Mouse (Mus musculus) liver, embryonic 15.5 days (tissue): ENCODE results near the gene Tvp23b. TPM values are rescaled to one million over a fixed set of nuclear protein-coding genes. Genes with fewer than 3 reads are reported as not detected.

ENCODE experiments used
- ATAC-seq: fragments of 200-750 bp; cut with Nextera tagmentation; 2 replicates; pipeline ENCODE4 v1.8.0; 2017; ENCODE audit warnings: moderate number of reproducible peaks, mild to moderate bottlenecking, moderate library complexity; ENCODE audit not compliant: insufficient read depth
- H3K27ac ChIP-seq: fragments of 300-500 bp; sonication (generic); replicated peaks from 2 replicates; pipeline ENCODE4 v1.5.1; 2015; ENCODE audit warnings: mild to moderate bottlenecking, inconsistent platforms
- H3K27me3 ChIP-seq: fragments of 300-500 bp; sonication (generic); 2 replicates; pipeline ENCODE4 v1.6.1; 2015; ENCODE audit warnings: mild to moderate bottlenecking, inconsistent platforms
- H3K36me3 ChIP-seq: fragments of 300-500 bp; sonication (generic); replicated peaks from 2 replicates; pipeline ENCODE4 v1.6.1; 2015; ENCODE audit warnings: moderate library complexity, mild to moderate bottlenecking, inconsistent platforms
- H3K4me1 ChIP-seq: fragments of 300-500 bp; sonication (generic); replicated peaks from 2 replicates; pipeline ENCODE4 v1.6.1; 2015; ENCODE audit warnings: inconsistent platforms
- H3K4me2 ChIP-seq: fragments of 300-500 bp; sonication (generic); 2 replicates; pipeline ENCODE4 v1.6.1; 2015; ENCODE audit warnings: moderate library complexity, mild to moderate bottlenecking, inconsistent platforms
- H3K4me3 ChIP-seq: fragments of 300-500 bp; sonication (generic); replicated peaks from 2 replicates; pipeline ENCODE4 v1.5.1; 2015; ENCODE audit warnings: mild to moderate bottlenecking, inconsistent platforms
- H3K9ac ChIP-seq: fragments of 300-500 bp; sonication (generic); 2 replicates; pipeline ENCODE4 v1.6.1; 2015; ENCODE audit warnings: moderate library complexity, mild to moderate bottlenecking, inconsistent platforms
- H3K9me3 ChIP-seq: fragments of 300-500 bp; sonication (generic); replicated peaks from 2 replicates; pipeline ENCODE4 v1.6.1; 2016; ENCODE audit warnings: inconsistent platforms
- WGBS: fragments of 180-500 bp; shearing (Covaris S2); methylation state at CpG from one replicate; pipeline ENCODE4 v1.1.7; 2015; ENCODE audit warnings: mixed read lengths; ENCODE audit not compliant: insufficient replicate concordance; 5-methylcytosine and 5-hydroxymethylcytosine counted together
- polyA plus RNA-seq: library from polyadenylated mRNA; unstranded; fragments of >200 nt; fragmentation: Nextera tagmentation; extraction: Ambion mirVana; gene quantifications from 2 replicates; pipeline ENCODE4 v1.2.1, GENCODE M21; 2015

Gene Tvp23b
- polyA plus RNA-seq, 1 experiment from 2014 or later = 27.0 TPM

- Histone ChIP-seq H3K4me2 (peak overlapping the region; percentile 40), H3K27me3 (no peaks in the 10 kb centered on the region), H3K4me3 (0 out of 2 replicates have a peak overlapping the region, but pooled peaks have one; percentile 2), H3K9me3 (no peaks in the 10 kb centered on the region), H3K9ac (no peak overlapping the region), H3K36me3 (no peaks in the 10 kb centered on the region), H3K4me1 (no peaks in the 10 kb centered on the region), H3K27ac (no peak overlapping the region; the same call in 1 of the 2 replicates)
- WGBS = 24% methylated on average over 25 of the region's 25 CpGs
- ATAC-seq = no peak
Observed at GRCm38 (mm10) chr11:62921052-62921977, 42.1 kb downstream of the Tvp23b start.

- H3K4me3 ChIP-seq = no peak overlapping the region
- H3K27me3 ChIP-seq = no peaks in the 10 kb centered on the region
- no peaks in the 10 kb centered on the region for H3K9me3 ChIP-seq
- H3K4me1 ChIP-seq = 0 out of 2 replicates have a peak, but pooled peaks cover under 1% of the 10 kb centered on the region
- no peak for ATAC-seq
- H3K36me3 ChIP-seq = no peaks in the 10 kb centered on the region
- no peak overlapping the region for H3K9ac ChIP-seq
- H3K27ac ChIP-seq = no peak overlapping the region
- 37% methylated on average over 6 of the region's 6 CpGs for WGBS
- H3K4me2 ChIP-seq = no peak overlapping the region
Observed at GRCm38 (mm10) chr11:62924091-62924761, 45.0 kb downstream of the Tvp23b start.

- H3K27me3 ChIP-seq = no peaks in the 10 kb centered on the region
- H3K9me3 ChIP-seq = no peaks in the 10 kb centered on the region
- peak; percentile 80 for ATAC-seq
- no peaks in the 10 kb centered on the region for H3K36me3 ChIP-seq
- H3K4me2 ChIP-seq = no peak overlapping the region
- H3K9ac ChIP-seq = no peak overlapping the region
- no peak overlapping the region for H3K4me3 ChIP-seq
- H3K27ac ChIP-seq = no peak overlapping the region
- H3K4me1 ChIP-seq = peaks cover 16% of the 10 kb centered on the region
- WGBS = 13% methylated on average over 3 of the region's 3 CpGs
Observed at GRCm38 (mm10) chr11:62929799-62930198, 50.5 kb downstream of the Tvp23b start.

- H3K9ac ChIP-seq = no peak overlapping the region
- H3K4me1 ChIP-seq = peaks cover 16% of the 10 kb centered on the region
- H3K27ac ChIP-seq = no peak overlapping the region
- H3K36me3 ChIP-seq = no peaks in the 10 kb centered on the region
- ATAC-seq = no peak
- 31% methylated on average over 4 of the region's 4 CpGs for WGBS
- no peaks in the 10 kb centered on the region for H3K9me3 ChIP-seq
- H3K4me3 ChIP-seq = no peak overlapping the region
- no peaks in the 10 kb centered on the region for H3K27me3 ChIP-seq
- H3K4me2 ChIP-seq = no peak overlapping the region
Observed at GRCm38 (mm10) chr11:62930574-62930973, 51.3 kb downstream of the Tvp23b start.

- no peak overlapping the region for H3K4me2 ChIP-seq
- no peak overlapping the region for H3K4me3 ChIP-seq
- H3K27ac ChIP-seq = no peak overlapping the region
- no peaks in the 10 kb centered on the region for H3K9me3 ChIP-seq
- peaks cover 16% of the 10 kb centered on the region for H3K4me1 ChIP-seq
- WGBS = 59% methylated on average over 5 of the region's 5 CpGs
- H3K9ac ChIP-seq = no peak overlapping the region
- no peak for ATAC-seq
- H3K27me3 ChIP-seq = no peaks in the 10 kb centered on the region
- no peaks in the 10 kb centered on the region for H3K36me3 ChIP-seq
Observed at GRCm38 (mm10) chr11:62931141-62931540, 51.9 kb downstream of the Tvp23b start.

- ATAC-seq = no peak
Observed at GRCm38 (mm10) chr11:62933099-62933498, 53.8 kb downstream of the Tvp23b start.

GRCm38 (mm10) chr11:62934795-62935514 is 55.7 kb downstream of the Tvp23b start:
- Histone ChIP-seq H3K9ac (no peak overlapping the region), H3K4me1 (peaks cover 9% of the 10 kb centered on the region; the same call in 1 of the 2 replicates), H3K4me2 (no peak overlapping the region), H3K36me3 (no peaks in the 10 kb centered on the region), H3K27ac (no peak overlapping the region), H3K27me3 (no peaks in the 10 kb centered on the region), H3K4me3 (no peak overlapping the region), H3K9me3 (no peaks in the 10 kb centered on the region)
- no peak for ATAC-seq
- WGBS = 53% methylated on average over 11 of the region's 11 CpGs

More at GRCm38 (mm10) chr11:62933099-62933498, 53.8 kb downstream of the Tvp23b start:
- H3K36me3 ChIP-seq = no peaks in the 10 kb centered on the region
- H3K4me2 ChIP-seq = no peak overlapping the region
- H3K4me1 ChIP-seq = peaks cover 16% of the 10 kb centered on the region
- H3K27ac ChIP-seq = no peak overlapping the region
- no peak overlapping the region for H3K9ac ChIP-seq
- no peaks in the 10 kb centered on the region for H3K9me3 ChIP-seq
- 66% methylated on average over 9 of the region's 9 CpGs for WGBS
- H3K27me3 ChIP-seq = no peaks in the 10 kb centered on the region
- H3K4me3 ChIP-seq = no peak overlapping the region

GRCm38 (mm10) chr11:62937986-62938385 is 58.7 kb downstream of the Tvp23b start:
- Histone ChIP-seq H3K4me1 (no peaks in the 10 kb centered on the region), H3K9ac (no peak overlapping the region), H3K4me2 (no peak overlapping the region), H3K27me3 (no peaks in the 10 kb centered on the region), H3K9me3 (no peaks in the 10 kb centered on the region), H3K4me3 (no peak overlapping the region), H3K36me3 (no peaks in the 10 kb centered on the region), H3K27ac (no peak overlapping the region)
- ATAC-seq = no peak
- WGBS = 32% methylated on average over 6 of the region's 6 CpGs

- Histone ChIP-seq H3K36me3 (no peaks in the 10 kb centered on the region), H3K9me3 (no peaks in the 10 kb centered on the region), H3K9ac (no peak overlapping the region), H3K27me3 (no peaks in the 10 kb centered on the region), H3K4me3 (no peak overlapping the region), H3K27ac (no peak overlapping the region), H3K4me2 (no peak overlapping the region), H3K4me1 (no peaks in the 10 kb centered on the region)
- WGBS = 53% methylated on average over 5 of the region's 5 CpGs
- ATAC-seq = no peak
Observed at GRCm38 (mm10) chr11:62938921-62939320, 59.7 kb downstream of the Tvp23b start.

GRCm38 (mm10) chr11:62940176-62940575 is 60.9 kb downstream of the Tvp23b start:
- no peaks in the 10 kb centered on the region for H3K27me3 ChIP-seq
- ATAC-seq = no peak

GRCm38 (mm10) chr11:62943538-62943937 is 64.3 kb downstream of the Tvp23b start:
- Histone ChIP-seq H3K4me2 (no peak overlapping the region), H3K27ac (no peak overlapping the region), H3K27me3 (no peaks in the 10 kb centered on the region), H3K4me1 (no peaks in the 10 kb centered on the region), H3K4me3 (no peak overlapping the region), H3K9me3 (no peaks in the 10 kb centered on the region), H3K9ac (no peak overlapping the region), H3K36me3 (no peaks in the 10 kb centered on the region)
- no peak for ATAC-seq
- 38% methylated on average over 6 of the region's 6 CpGs for WGBS

More at GRCm38 (mm10) chr11:62940176-62940575, 60.9 kb downstream of the Tvp23b start:
- Histone ChIP-seq H3K36me3 (no peaks in the 10 kb centered on the region), H3K4me2 (no peak overlapping the region), H3K9me3 (no peaks in the 10 kb centered on the region), H3K9ac (no peak overlapping the region), H3K4me1 (no peaks in the 10 kb centered on the region), H3K27ac (no peak overlapping the region), H3K4me3 (no peak overlapping the region)
- WGBS = 50% methylated on average over 3 of the region's 3 CpGs
